Mouse (Mus musculus) brain, embryonic 18.5 days (tissue): ENCODE measurements around the gene Gm3573.
"Not testable (repeated sequence)": the region's sequence is repeated elsewhere in the genome, so short reads cannot be mapped to it uniquely, and the experiment has no call there.

Experiments
- DNase-seq: peaks from one replicate; pipeline ENCODE4 v3.0.0-alpha.2; 2012; ENCODE audit warnings: low read depth, low spot score

Gene Gm3573

DNA sequence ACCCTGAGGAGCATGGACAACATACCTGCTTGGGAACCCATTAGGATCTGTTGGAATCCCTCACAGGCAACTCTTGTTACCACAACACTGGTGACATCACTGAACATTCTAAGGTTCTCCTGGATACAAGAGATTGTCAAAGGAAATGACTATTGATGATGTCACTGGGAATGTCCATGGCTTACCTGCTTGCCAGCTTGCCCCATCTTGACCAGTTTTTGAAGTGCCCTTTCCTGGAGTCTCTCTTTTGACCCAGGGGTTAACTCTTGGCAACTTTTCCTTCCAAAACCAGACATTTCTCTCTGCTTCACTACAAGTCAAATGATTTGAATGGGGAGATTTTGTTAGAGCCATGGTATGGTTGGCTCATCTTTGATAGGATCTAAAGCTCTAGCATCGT is at the start of gene Gm3573:
Gene Gm3573 (minus strand): TSS at position 101 of the 400 bp plus-strand sequence.
- not testable (repeated sequence) for DNase-seq

DNA sequence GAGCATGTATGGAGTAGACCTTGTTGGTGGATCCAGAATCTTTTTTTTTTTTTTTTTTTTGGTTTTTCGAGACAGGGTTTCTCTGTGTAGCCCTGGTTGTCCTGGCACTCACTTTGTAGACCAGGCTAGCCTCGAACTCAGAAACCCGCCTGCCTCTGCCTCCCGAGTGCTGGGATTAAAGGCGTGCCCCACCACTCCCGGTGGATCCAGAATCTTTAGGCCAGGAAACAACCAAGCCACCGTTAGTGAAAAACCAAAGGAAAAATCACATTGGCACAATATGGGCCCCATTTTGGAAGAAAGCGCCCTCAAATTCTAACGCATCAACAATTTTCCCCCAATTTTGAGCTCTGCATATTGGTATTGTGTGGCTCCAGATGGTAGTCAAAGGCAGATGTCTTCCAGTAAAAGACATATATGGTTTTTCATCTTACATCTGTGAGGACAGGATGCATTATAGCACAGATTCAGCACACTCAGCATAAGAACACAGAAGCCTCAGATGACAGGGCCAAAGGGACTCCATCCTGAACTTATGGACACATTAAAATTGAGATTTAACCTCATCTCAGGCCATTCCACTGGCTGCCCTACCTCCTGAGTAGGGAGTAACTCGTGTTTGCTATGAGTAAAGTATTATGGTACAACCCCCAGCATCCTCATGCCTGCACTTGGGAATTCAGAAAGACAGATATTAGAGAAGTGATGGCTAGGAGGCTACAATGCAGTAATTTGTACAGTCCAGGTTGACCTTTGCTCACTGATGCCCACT is 26.4 kb upstream of the Gm3573 start:
- not testable (repeated sequence) for DNase-seq

DNA sequence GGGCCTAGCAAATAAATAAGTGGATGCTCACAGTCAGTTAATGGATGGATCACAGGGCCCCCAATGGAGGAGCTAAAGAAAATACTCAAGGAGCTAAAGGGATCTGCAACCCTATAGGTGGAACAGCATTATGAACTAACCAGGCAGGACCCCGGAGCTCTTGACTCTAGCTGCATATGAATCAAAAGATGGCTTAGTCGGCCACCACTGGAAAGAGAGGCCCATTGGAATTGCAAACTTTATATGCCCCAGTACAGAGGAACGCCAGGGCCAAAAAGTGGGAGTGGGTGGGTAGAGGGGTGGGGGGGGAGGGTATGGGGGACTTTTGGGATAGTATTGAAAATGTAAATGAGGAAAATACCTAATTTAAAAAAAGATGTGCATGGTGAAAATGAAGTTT is 6.7 kb downstream of the Gm3573 start:
- DNase-seq: not testable (repeated sequence)

DNA sequence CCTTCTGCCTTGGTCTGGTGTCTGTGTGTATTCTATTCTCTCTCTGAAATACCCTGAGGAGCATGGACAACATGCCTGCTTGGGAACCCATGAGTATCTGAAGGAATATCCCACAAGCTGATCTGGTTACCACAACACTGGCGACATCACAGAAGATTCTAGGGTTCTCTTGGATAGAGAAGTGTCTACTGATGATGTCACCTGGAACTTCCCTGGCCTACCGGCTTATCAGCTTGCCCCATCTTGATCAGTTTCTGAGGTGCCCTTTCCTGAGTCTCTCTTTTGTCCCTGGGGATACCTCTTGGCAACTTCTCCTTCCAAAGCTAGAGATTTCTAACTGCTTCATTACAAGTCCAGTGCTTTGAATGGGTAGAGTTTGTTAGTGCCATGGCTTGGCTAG is 28.1 kb downstream of the Gm3573 start, which contains the start of gene Gm17027:
Gene Gm17027 (minus strand): TSS at position 101 of the 400 bp plus-strand sequence.
- not testable (repeated sequence) for DNase-seq
